Mouse (Mus musculus): Measurements from ENCODE around the gene Tecr.
"Not testable (repeated sequence)": the region's sequence is repeated elsewhere in the genome, so short reads cannot be mapped to it uniquely, and the experiment has no call there.

Tecr gene

GRCm38 (mm10) chr8:83580826-83581225 lies 26.9 kb downstream of the Tecr start:
- no peak for DNase-seq (ENCODE audit: low spot score)

- DNase-seq (ENCODE audit: low spot score) = no peak
Measured at GRCm38 (mm10) chr8:83579676-83580075, 28.1 kb downstream of the Tecr start.

GRCm38 (mm10) chr8:83578131-83579055 lies 29.4 kb downstream of the Tecr start:
- no peak for DNase-seq (ENCODE audit: low spot score)

- DNase-seq (ENCODE audit: low spot score) = peak; percentile 84
Measured at GRCm38 (mm10) chr8:83577384-83577791, 30.4 kb downstream of the Tecr start.

- DNase-seq (ENCODE audit: low spot score) = no peak
Measured at GRCm38 (mm10) chr8:83576921-83577320, 30.9 kb downstream of the Tecr start.

- DNase-seq (ENCODE audit: low spot score) = no peak
Measured at GRCm38 (mm10) chr8:83576516-83576895, 31.3 kb downstream of the Tecr start.

- DNase-seq (ENCODE audit: low spot score) = no peak
Measured at GRCm38 (mm10) chr8:83575561-83576515, 31.9 kb downstream of the Tecr start.

GRCm38 (mm10) chr8:83574631-83575315 lies 33.0 kb downstream of the Tecr start:
- no peak for DNase-seq (ENCODE audit: low spot score)

- DNase-seq (ENCODE audit: low spot score) = no peak
Measured at GRCm38 (mm10) chr8:83573140-83573875, 34.5 kb downstream of the Tecr start.

- DNase-seq (ENCODE audit: low spot score) = no peak
Measured at GRCm38 (mm10) chr8:83572246-83572812, 35.4 kb downstream of the Tecr start.

- DNase-seq (ENCODE audit: low spot score) = no peak
Measured at GRCm38 (mm10) chr8:83571791-83572190, 36.0 kb downstream of the Tecr start.

- not testable (repeated sequence) for DNase-seq (ENCODE audit: low spot score)
Measured at GRCm38 (mm10) chr8:83571001-83571340, 36.8 kb downstream of the Tecr start.

GRCm38 (mm10) chr8:83570272-83571000 lies 37.3 kb downstream of the Tecr start:
- no peak for DNase-seq (ENCODE audit: low spot score)

GRCm38 (mm10) chr8:83569165-83569564 lies 38.6 kb downstream of the Tecr start:
- no peak for DNase-seq (ENCODE audit: low spot score)

GRCm38 (mm10) chr8:83568755-83569154 lies 39.0 kb downstream of the Tecr start:
- DNase-seq (ENCODE audit: low spot score) = no peak

GRCm38 (mm10) chr8:83568128-83568527 lies 39.6 kb downstream of the Tecr start:
- DNase-seq (ENCODE audit: low spot score) = no peak

GRCm38 (mm10) chr8:83567668-83568067 lies 40.1 kb downstream of the Tecr start:
- DNase-seq (ENCODE audit: low spot score) = no peak

GRCm38 (mm10) chr8:83566469-83567395 lies 41.0 kb downstream of the Tecr start, which contains the start of gene Ndufb7:
TSS of gene Ndufb7 (plus strand) at chr8:83566671.
- DNase-seq (ENCODE audit: low spot score) = peak; percentile 86

GRCm38 (mm10) chr8:83565731-83566375 lies 41.9 kb downstream of the Tecr start:
- no peak for DNase-seq (ENCODE audit: low spot score)

All from ovary, adult 18-20 months (tissue).